Mouse (Mus musculus) midbrain, embryonic 11.5 days (tissue): Measurements from ENCODE around the gene Nectin1. TPM values are rescaled to one million over a fixed set of nuclear protein-coding genes. Genes with fewer than 3 reads are reported as not detected.

Source experiments
- ATAC-seq: fragments of 200-750 bp; cut with Nextera tagmentation; 2 replicates; pipeline ENCODE4 v1.8.0; 2017; ENCODE audit warnings: moderate TSS enrichment, moderate library complexity; ENCODE audit not compliant: low FRiP score
- DNase-seq: peaks from one replicate; pipeline ENCODE4 v3.0.0; 2015; ENCODE audit warnings: low spot score; ENCODE audit errors: missing footprints
- H3K27ac ChIP-seq: fragments of 300-500 bp; sonication (generic); 2 replicates; pipeline ENCODE4 v1.5.1; 2014; ENCODE audit warnings: low read depth, low read length
- H3K27me3 ChIP-seq: fragments of 300-500 bp; sonication (generic); 2 replicates; pipeline ENCODE4 v1.6.1; 2014; ENCODE audit warnings: mild to moderate bottlenecking, low read length, moderate library complexity, mixed read lengths; ENCODE audit not compliant: control insufficient read depth, insufficient read depth
- H3K36me3 ChIP-seq: fragments of 300-500 bp; sonication (generic); 2 replicates; pipeline ENCODE4 v1.6.1; 2014; ENCODE audit warnings: mild to moderate bottlenecking, low read length, moderate library complexity, mixed read lengths; ENCODE audit not compliant: control insufficient read depth, insufficient read depth
- H3K4me1 ChIP-seq: fragments of 300-500 bp; sonication (generic); 2 replicates; pipeline ENCODE4 v1.6.1; 2014; ENCODE audit warnings: low read length; ENCODE audit not compliant: control insufficient read depth, insufficient read depth
- H3K4me2 ChIP-seq: fragments of 300-500 bp; sonication (generic); 2 replicates; pipeline ENCODE4 v1.6.1; 2014; ENCODE audit warnings: mild to moderate bottlenecking, moderate library complexity
- H3K4me3 ChIP-seq: fragments of 300-500 bp; sonication (generic); 2 replicates; pipeline ENCODE4 v1.5.1; 2014; ENCODE audit warnings: low read depth, low read length
- H3K9ac ChIP-seq: fragments of 300-500 bp; sonication (generic); 2 replicates; pipeline ENCODE4 v1.6.1; 2014; ENCODE audit warnings: low read length
- H3K9me3 ChIP-seq: fragments of 300-500 bp; sonication (generic); 2 replicates; pipeline ENCODE4 v1.6.1; 2016; ENCODE audit warnings: low read length; ENCODE audit not compliant: control insufficient read depth
- WGBS: fragments of 180-500 bp; shearing (Covaris S2); extraction: QIAGEN DNeasy Blood & Tissue Kit; methylation state at CpG from one replicate; pipeline ENCODE4 v1.1.7; 2014; 5-methylcytosine and 5-hydroxymethylcytosine counted together
- polyA plus RNA-seq: library from polyadenylated mRNA; unstranded; fragments of >200 nt; fragmentation: Nextera tagmentation; extraction: Ambion mirVana; gene quantifications from 2 replicates; pipeline ENCODE4 v1.2.1, GENCODE M21; 2014

The Nectin1 gene
- polyA plus RNA-seq, 1 experiment from 2014 or later = 8.3 TPM

DNA sequence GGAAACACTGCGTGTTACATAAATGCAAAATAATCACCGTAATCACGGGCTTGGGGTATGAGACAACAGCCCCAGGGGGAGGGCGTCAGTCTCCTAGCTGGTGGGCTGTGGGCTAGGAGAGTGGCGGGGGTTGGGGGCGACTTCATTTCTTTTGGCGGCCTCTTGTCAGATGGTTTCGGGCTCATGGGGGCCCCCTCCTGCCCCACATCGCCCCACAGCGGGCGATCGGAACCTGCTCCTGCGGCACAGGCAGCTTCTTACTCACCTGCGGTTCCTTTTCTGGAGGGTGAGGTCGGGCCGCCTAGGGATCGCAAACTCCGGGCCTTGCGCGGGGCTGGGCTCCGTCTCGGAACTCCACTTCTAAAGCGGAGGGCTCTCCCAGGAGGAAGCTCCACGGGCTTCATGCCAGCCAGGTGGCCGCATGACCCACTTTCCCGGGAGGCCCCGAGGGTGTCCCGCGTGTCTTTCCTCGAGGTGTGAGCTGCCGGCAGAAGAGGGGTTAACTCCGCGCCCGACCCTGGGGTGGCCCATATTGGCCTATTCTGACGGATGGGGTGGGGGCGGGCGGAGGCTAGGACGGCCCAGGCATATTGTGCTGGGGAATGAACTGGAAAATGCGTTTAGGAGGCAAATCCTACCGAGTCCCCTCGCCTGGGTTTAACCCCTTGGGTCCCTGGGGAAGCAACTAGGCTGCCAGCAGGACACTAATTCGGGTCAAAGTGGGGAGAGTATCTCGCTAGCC, 1.4 kb downstream of the Nectin1 start:
- WGBS = under 1% methylated on average over 43 of the region's 43 CpGs
- Histone ChIP-seq H3K36me3 (no peaks in the 10 kb centered on the region), H3K4me3 (peak overlapping the region; percentile 98), H3K4me2 (peak overlapping the region; percentile 83), H3K27ac (peak overlapping the region; percentile 52), H3K9ac (peak overlapping the region; percentile 98), H3K4me1 (peaks cover 44% of the 10 kb centered on the region), H3K27me3 (no peaks in the 10 kb centered on the region), H3K9me3 (no peaks in the 10 kb centered on the region)
- peak; percentile 49 for ATAC-seq
- DNase-seq = peak; percentile 95

DNA sequence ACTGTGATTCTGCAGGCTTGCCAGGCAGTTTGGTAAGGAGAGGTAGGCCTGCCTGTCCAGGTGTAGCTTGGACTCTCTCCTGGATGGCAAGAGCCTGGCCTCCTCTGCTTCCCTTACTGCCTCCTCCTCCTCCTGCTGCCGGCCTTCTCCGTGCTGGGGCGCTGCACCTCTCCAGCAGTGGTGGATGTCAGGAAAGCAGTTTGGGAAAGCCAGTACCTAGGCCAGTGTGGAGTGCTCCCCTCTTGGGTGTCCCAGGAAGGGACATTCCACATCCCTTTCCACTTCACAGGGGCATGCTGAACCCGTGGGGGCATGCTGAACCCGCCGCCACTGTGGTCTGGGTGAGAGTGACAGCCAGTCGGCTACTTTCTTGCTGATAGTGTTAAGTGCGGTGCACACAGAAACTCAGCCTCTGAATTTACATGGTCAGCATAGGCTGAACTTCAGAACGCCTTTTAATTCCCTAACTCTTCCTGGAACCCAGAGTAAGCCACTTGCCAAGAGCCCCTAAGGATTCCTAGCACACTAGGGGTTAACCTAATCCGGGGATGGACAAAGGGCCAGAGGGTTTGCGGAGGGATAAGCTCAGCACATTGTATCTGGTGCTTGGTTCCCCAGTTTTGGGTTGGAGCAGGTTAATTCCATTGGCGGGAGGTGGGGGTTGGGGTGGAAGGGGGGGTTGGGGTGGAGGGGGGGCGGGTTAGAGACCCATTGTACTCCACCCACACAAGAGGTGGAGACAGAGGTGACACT, 2.3 kb downstream of the Nectin1 start:
- 0% methylated on average over 13 of the region's 13 CpGs for WGBS
- H3K27ac ChIP-seq = peak overlapping the region; percentile 55
- no peak for ATAC-seq
- H3K27me3 ChIP-seq = no peaks in the 10 kb centered on the region
- peak overlapping the region; percentile 98 for H3K4me3 ChIP-seq
- peak overlapping the region; percentile 98 for H3K9ac ChIP-seq
- H3K36me3 ChIP-seq = no peaks in the 10 kb centered on the region
- H3K4me1 ChIP-seq = peaks cover 53% of the 10 kb centered on the region
- DNase-seq = peak; percentile 95
- H3K9me3 ChIP-seq = no peaks in the 10 kb centered on the region
- H3K4me2 ChIP-seq = peak overlapping the region; percentile 83

- peak; percentile 89 for DNase-seq
- peaks cover 53% of the 10 kb centered on the region for H3K4me1 ChIP-seq
- peak overlapping the region; percentile 98 for H3K9ac ChIP-seq
These were observed 3.9 kb downstream of the Nectin1 start for GRCm38 (mm10) chr9:43747710-43748109.

GRCm38 (mm10) chr9:43748519-43748918, 4.7 kb downstream of the Nectin1 start:
- Histone ChIP-seq H3K9me3 (no peaks in the 10 kb centered on the region), H3K27me3 (no peaks in the 10 kb centered on the region), H3K4me1 (peaks cover 46% of the 10 kb centered on the region), H3K9ac (no peak overlapping the region), H3K4me2 (no peak overlapping the region), H3K4me3 (no peak overlapping the region), H3K36me3 (no peaks in the 10 kb centered on the region), H3K27ac (no peak overlapping the region)
- DNase-seq (no peak), ATAC-seq (no peak)
- 66% methylated on average over 5 of the region's 5 CpGs for WGBS

More at GRCm38 (mm10) chr9:43747710-43748109, 3.9 kb downstream of the Nectin1 start:
- H3K9me3 ChIP-seq = no peaks in the 10 kb centered on the region
- H3K27ac ChIP-seq = no peak overlapping the region
- no peak for ATAC-seq
- H3K4me3 ChIP-seq = peak overlapping the region; percentile 12; the same call in 1 of the 2 replicates
- no peaks in the 10 kb centered on the region for H3K27me3 ChIP-seq
- peak overlapping the region; percentile 83 for H3K4me2 ChIP-seq
- no peaks in the 10 kb centered on the region for H3K36me3 ChIP-seq
- 20% methylated on average over 9 of the region's 9 CpGs for WGBS

DNA sequence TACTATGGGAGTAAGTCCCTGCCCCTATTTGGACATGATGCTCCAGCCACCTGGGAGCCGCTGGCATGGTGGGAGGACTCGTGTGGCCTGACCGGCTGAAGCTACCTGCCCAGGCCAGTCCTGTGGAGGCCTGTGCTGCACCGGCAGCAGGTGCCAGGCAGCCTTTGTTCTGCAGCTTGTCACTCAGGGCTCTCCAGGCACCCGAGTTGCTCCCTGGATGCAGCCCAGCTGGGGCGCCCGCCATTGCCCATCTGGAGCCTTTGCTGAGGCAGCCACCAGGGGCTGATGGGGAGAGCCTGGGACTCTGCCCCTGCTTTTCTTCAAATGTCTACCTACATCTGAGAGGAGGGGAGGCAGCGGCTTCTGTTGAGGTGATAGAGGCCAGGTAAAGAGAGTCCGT, 6.3 kb downstream of the Nectin1 start:
- Histone ChIP-seq H3K4me2 (no peak overlapping the region), H3K36me3 (no peaks in the 10 kb centered on the region), H3K27me3 (no peaks in the 10 kb centered on the region), H3K9ac (no peak overlapping the region), H3K4me3 (no peak overlapping the region), H3K27ac (no peak overlapping the region), H3K9me3 (no peaks in the 10 kb centered on the region), H3K4me1 (peaks cover 59% of the 10 kb centered on the region)
- ATAC-seq (no peak), DNase-seq (no peak)
- 77% methylated on average over 9 of the region's 9 CpGs for WGBS

DNA sequence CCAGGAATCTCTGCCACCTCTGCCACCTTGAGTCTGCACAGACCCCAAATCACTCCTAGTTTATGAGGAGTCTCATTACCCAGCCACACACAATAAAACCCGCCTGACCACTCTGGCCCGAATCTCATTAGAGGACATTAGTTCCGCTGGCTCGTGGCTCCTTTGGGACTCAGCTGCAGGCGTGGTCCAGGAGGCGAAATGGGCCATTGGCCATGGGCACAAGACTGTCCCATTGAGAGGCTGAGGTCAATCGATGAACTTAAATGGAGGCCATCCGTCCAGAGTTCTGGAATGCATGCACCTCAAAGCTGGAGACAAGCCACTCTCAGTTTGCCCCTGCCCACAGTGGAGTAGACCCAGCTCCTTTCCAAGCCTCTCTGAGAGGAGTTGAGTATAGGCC, 7.3 kb downstream of the Nectin1 start:
- no peak overlapping the region for H3K9ac ChIP-seq
- H3K27me3 ChIP-seq = no peaks in the 10 kb centered on the region
- H3K4me1 ChIP-seq = peaks cover 59% of the 10 kb centered on the region
- WGBS = 56% methylated on average over 8 of the region's 8 CpGs
- DNase-seq = no peak
- ATAC-seq = no peak
- no peak overlapping the region for H3K4me3 ChIP-seq
- no peaks in the 10 kb centered on the region for H3K36me3 ChIP-seq
- no peak overlapping the region for H3K27ac ChIP-seq
- no peak overlapping the region for H3K4me2 ChIP-seq
- no peaks in the 10 kb centered on the region for H3K9me3 ChIP-seq

- Histone ChIP-seq H3K4me1 (peaks cover 58% of the 10 kb centered on the region), H3K9ac (no peak overlapping the region), H3K36me3 (no peaks in the 10 kb centered on the region), H3K9me3 (no peaks in the 10 kb centered on the region), H3K4me3 (no peak overlapping the region), H3K27ac (no peak overlapping the region), H3K4me2 (no peak overlapping the region), H3K27me3 (no peaks in the 10 kb centered on the region)
- DNase-seq (no peak), ATAC-seq (no peak)
- 80% methylated on average over 6 of the region's 6 CpGs for WGBS
These were observed 9.7 kb downstream of the Nectin1 start for GRCm38 (mm10) chr9:43753481-43753880.

- H3K9ac ChIP-seq = no peak overlapping the region
- ATAC-seq (no peak), DNase-seq (no peak)
- H3K27ac ChIP-seq = no peak overlapping the region
- no peak overlapping the region for H3K4me2 ChIP-seq
- H3K4me3 ChIP-seq = no peak overlapping the region
- H3K27me3 ChIP-seq = no peaks in the 10 kb centered on the region
- peaks cover 58% of the 10 kb centered on the region for H3K4me1 ChIP-seq
- 63% methylated on average over 5 of the region's 5 CpGs for WGBS
- H3K9me3 ChIP-seq = no peaks in the 10 kb centered on the region
- no peaks in the 10 kb centered on the region for H3K36me3 ChIP-seq
These were observed 10.3 kb downstream of the Nectin1 start for GRCm38 (mm10) chr9:43754083-43754482.

GRCm38 (mm10) chr9:43754768-43755197, 11.0 kb downstream of the Nectin1 start:
- Histone ChIP-seq H3K4me1 (peaks cover 55% of the 10 kb centered on the region), H3K9me3 (no peaks in the 10 kb centered on the region), H3K27me3 (no peaks in the 10 kb centered on the region), H3K4me2 (no peak overlapping the region), H3K27ac (no peak overlapping the region), H3K9ac (no peak overlapping the region), H3K36me3 (no peaks in the 10 kb centered on the region), H3K4me3 (no peak overlapping the region)
- WGBS = 64% methylated on average over 9 of the region's 9 CpGs
- no peak for DNase-seq
- ATAC-seq = no peak
